ENCODE assay signal across 10 mouse cellular contexts in the genomic region with DNA sequence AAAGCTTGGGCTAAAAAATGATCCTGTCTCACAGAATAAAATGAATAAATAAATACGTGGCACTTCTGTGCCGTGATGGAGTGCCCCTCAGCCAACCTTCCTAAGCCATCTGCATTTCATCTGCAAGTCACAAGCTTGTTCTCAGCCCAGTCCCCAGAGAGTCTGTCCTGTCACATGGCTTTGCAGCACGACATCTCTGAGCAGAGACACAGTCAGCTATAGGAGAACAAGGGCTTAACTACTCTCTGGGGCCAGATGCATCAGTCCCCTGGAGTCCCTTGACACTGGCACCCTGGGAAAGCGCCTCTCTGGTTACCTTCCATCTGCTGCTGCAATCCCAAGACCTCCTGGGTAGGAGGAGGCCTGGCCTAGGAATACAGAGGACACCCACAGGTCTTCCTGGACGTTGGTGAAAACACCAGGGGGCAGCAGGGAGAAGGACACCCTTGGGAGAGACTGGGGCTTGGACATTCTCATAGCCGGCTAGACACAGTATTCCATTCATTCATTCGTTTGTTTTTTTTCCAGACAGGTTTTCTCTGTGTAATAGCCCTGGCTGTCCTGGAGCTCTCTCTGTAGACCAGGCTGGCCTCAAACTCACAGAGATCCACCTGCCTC. TPM values are rescaled to one million over a fixed set of nuclear protein-coding genes. Genes with fewer than 3 reads are reported as not detected.
A peak's percentile ranks its signal among the peaks of the same experiment; 100 is the strongest.
DNase-seq lines count a peak whose midpoint lies in the region; ATAC-seq and TF ChIP-seq lines count a peak whose summit lies in the region.
"Had no signal": no experiment of that assay in that cellular context is flagged by ENCODE, and none has a peak within 500 bp of the region (broad histone marks: within the 10 kb centered on the region; RNA-seq: fewer than 3 reads in every experiment).

No protein-coding gene starts in this region.

- no peak overlapping the region for H3K4me2 ChIP-seq in heart, embryonic 11.5 days
- H3K4me2 ChIP-seq: limb, embryonic 13.5 days had no signal

- H3K36me3 ChIP-seq in heart, adult 2 months (ENCODE audit: control insufficient read depth, insufficient read depth, low read length): no peaks in the 10 kb centered on the region
- no peaks in the 10 kb centered on the region for H3K36me3 ChIP-seq in heart, embryonic 11.5 days (ENCODE audit: control insufficient read depth, insufficient read depth, low read length)
- H3K36me3 ChIP-seq: limb, embryonic 13.5 days had no signal

- H3K9ac ChIP-seq in heart, adult 2 months (ENCODE audit: low read depth, low read length): no peak overlapping the region
- no peak overlapping the region for H3K9ac ChIP-seq in heart, embryonic 11.5 days (ENCODE audit: low read depth, low read length)
- H3K9ac ChIP-seq: limb, embryonic 13.5 days had no signal

- no peak overlapping the region for H3K27ac ChIP-seq in heart, adult 2 months
- H3K27ac ChIP-seq in heart, embryonic 11.5 days (ENCODE audit: low read depth, low read length): no peak overlapping the region
- H3K27ac ChIP-seq: limb, embryonic 13.5 days had no signal

- H3K9me3 ChIP-seq in heart, embryonic 11.5 days (replicated peaks; ENCODE audit: control insufficient read depth, low read length): no peaks in the 10 kb centered on the region
- H3K9me3 ChIP-seq: limb, embryonic 13.5 days had no signal

- no peak for ATAC-seq in heart, embryonic 11.5 days (replicated peaks; ENCODE audit: insufficient number of reproducible peaks, low FRiP score, low TSS enrichment)
- ATAC-seq in erythroid progenitor cell, adult 5-6 weeks (replicated peaks; ENCODE audit: low FRiP score, poor library complexity, severe bottlenecking): no peak

- TF ChIP-seq CTCF in heart, adult 2 months (IDR thresholded peaks at IDR 0.05): peak; percentile 80

- TF ChIP-seq POLR2A in heart, adult 2 months (IDR thresholded peaks at IDR 0.05; ENCODE audit: insufficient read depth, low read depth, low read length): no peak

- peaks cover 6% of the 10 kb centered on the region for H3K4me1 ChIP-seq in heart, adult 2 months (ENCODE audit: control insufficient read depth, insufficient read depth, low read length)
- 0 out of 2 replicates have a peak, but pooled peaks cover 3% of the 10 kb centered on the region for H3K4me1 ChIP-seq in heart, embryonic 11.5 days (ENCODE audit: control insufficient read depth, insufficient read depth, low read length)

- WGBS in heart, adult 2 months: 47% methylated on average over 7 of the region's 7 CpGs
- 48% methylated on average over 7 of the region's 7 CpGs for WGBS in heart, embryonic 11.5 days (ENCODE audit: insufficient replicate concordance)

- no peaks in the 10 kb centered on the region for H3K27me3 ChIP-seq in heart, adult 2 months (ENCODE audit: control insufficient read depth, insufficient read depth, low read length)
- H3K27me3 ChIP-seq in heart, embryonic 11.5 days (ENCODE audit: control insufficient read depth, insufficient read depth, low read length): peaks cover 20% of the 10 kb centered on the region

- no peak for TF ChIP-seq EP300 in heart, adult 2 months (IDR thresholded peaks at IDR 0.05; ENCODE audit: insufficient read depth, low read depth, low read length)

- DNase-seq in heart, adult 2 months: peak; percentile 59 to 78
- peak; percentile 54 for DNase-seq in urinary bladder, postnatal 25 days (ENCODE audit: low spot score)
- no peak for DNase-seq in urinary bladder, adult 18-20 months (ENCODE audit: low spot score in 2 of 2)
- peak; percentile 66 for DNase-seq in kidney, postnatal 14 days
- peak; percentile 82 for DNase-seq in testis, postnatal 10 days (ENCODE audit: low spot score)
- no peak for DNase-seq in embryo, embryonic 11 days

- no peak overlapping the region for H3K4me3 ChIP-seq in heart, adult 2 months
- H3K4me3 ChIP-seq in heart, embryonic 11.5 days (ENCODE audit: low read depth, low read length): no peak overlapping the region
- H3K4me3 ChIP-seq: erythroblast, embryonic 14.5 days; limb, embryonic 13.5 days had no signal

- intact Hi-C loops in heart, adult 2 months (cut with DNase I): loop anchor here (1.0 to 5.0 kb wide), 2 partner anchors 66 to 115 kb away; no protein-coding TSS in a partner anchor

- no peaks in the 10 kb centered on the region for H3K79me2 ChIP-seq in heart, adult 2 months (replicated peaks; ENCODE audit: control insufficient read depth, insufficient read depth, low read length)

RNA-seq across cellular contexts. Expression of a gene that starts 3.9 kb away (rescaled TPM):
- 1 to 10 TPM; 9.1 to 9.8 TPM for total RNA-seq in heart, adult 2 months (2021)
- 5.7 and 7.4 TPM in 2 replicates for polyA plus RNA-seq in heart, adult 2 months (2012; rRNA removed)
- 1.6 and 1.7 TPM in 2 replicates for polyA plus RNA-seq in heart, embryonic 11.5 days (2014; fragmentation: Nextera tagmentation; extraction: Ambion mirVana)
- total RNA-seq in erythroid progenitor cell, adult 5-6 weeks (2015; ENCODE audit: low replicate concordance): 16.3 and 17.7 TPM in 2 replicates
- 14.5 and 17.5 TPM in 2 replicates for total RNA-seq in erythroid progenitor cell, adult 5-6 weeks (2017; ENCODE audit: low replicate concordance)

Comparison
In these comparisons a context has a peak if more than half of its experiments do, and no peak if none do; other contexts are left out.
1. DNase-seq: peak in heart, adult 2 months (2 of 2), urinary bladder, postnatal 25 days (single experiment), kidney, postnatal 14 days (single experiment) and testis, postnatal 10 days (single experiment); none in urinary bladder, adult 18-20 months (0 of 2) and embryo, embryonic 11 days (single experiment).